Mouse (Mus musculus) erythroblast, embryonic 14.5 days (primary cell): ENCODE measurements at regions not wholly inside any gene's neighbourhood (a gene's known extent, or its start where the extent isn't known, plus 50 kb on each side); places are given as distances from the start of the nearest gene placed in this dataset.

Experiments
- GATA1 ChIP-seq: IDR thresholded peaks from 2 replicates; pipeline ENCODE4 v1.6.1; 2012; ENCODE audit warnings: low read length, inconsistent platforms, mixed read lengths
- TAL1 ChIP-seq: IDR thresholded peaks from 3 replicates; pipeline ENCODE4 v1.6.1; 2012; ENCODE audit warnings: low read length, inconsistent platforms, mixed read lengths

- TF ChIP-seq TAL1: no peak
- TF ChIP-seq GATA1: no peak
These were observed 71.5 kb upstream of the Marcks start for GRCm38 (mm10) chr10:37210223-37210622.
